Mouse (Mus musculus) MEL (cell line): ENCODE results near the gene Gpatch3. TPM values are rescaled to one million over a fixed set of nuclear protein-coding genes. Genes with fewer than 3 reads are reported as not detected.

Experiments used
- DNase-seq: peaks from one replicate; pipeline ENCODE4 v3.0.0; 2011; ENCODE audit warnings: low read depth, low spot score
- H3K27ac ChIP-seq: 2 replicates; pipeline ENCODE4 v1.5.1; 2012; ENCODE audit warnings: low read depth, mild to moderate bottlenecking, control low read depth, low read length, moderate library complexity; ENCODE audit not compliant: control insufficient read depth
- H3K27me3 ChIP-seq, 2 experiments: fragments of 150-350 bp in 1 of 2; sonication (generic) in 1 of 2; 2 replicates each; pipeline ENCODE4 v1.6.1; 2012; ENCODE audit warnings: low read length in 2 of 2, mild to moderate bottlenecking in 2 of 2, improper control_type of control experiment in 1 of 2, moderate library complexity in 1 of 2; ENCODE audit not compliant: insufficient read depth in 2 of 2, control insufficient read depth in 1 of 2
- H3K36me3 ChIP-seq, 2 experiments: 2 replicates each; pipeline ENCODE4 v1.6.1; 2012 to 2014; ENCODE audit warnings: low read length in 2 of 2, improper control_type of control experiment in 1 of 2, inconsistent platforms in 1 of 2, mild to moderate bottlenecking in 1 of 2; ENCODE audit not compliant: insufficient read depth in 2 of 2, control insufficient read depth in 1 of 2
- H3K4me1 ChIP-seq, 2 experiments: fragments of 150-350 bp in 1 of 2; sonication (generic) in 1 of 2; 2 replicates each; pipeline ENCODE4 v1.6.1; 2012; ENCODE audit warnings: low read length in 2 of 2, improper control_type of control experiment in 1 of 2, mild to moderate bottlenecking in 1 of 2; ENCODE audit not compliant: insufficient read depth in 2 of 2, control insufficient read depth in 1 of 2
- H3K4me3 ChIP-seq, 2 experiments: fragments of 150-350 bp in 1 of 2; sonication (generic) in 1 of 2; 2 replicates each; pipeline ENCODE4 v1.5.1; 2012; ENCODE audit warnings: low read depth in 2 of 2, low read length in 2 of 2, mild to moderate bottlenecking in 2 of 2, moderate library complexity in 2 of 2, control low read depth in 1 of 2, improper control_type of control experiment in 1 of 2; ENCODE audit not compliant: control insufficient read depth in 1 of 2, insufficient read depth in 1 of 2
- H3K79me2 ChIP-seq: 2 replicates; pipeline ENCODE4 v1.6.1; 2012; ENCODE audit warnings: mild to moderate bottlenecking, low read length, moderate library complexity; ENCODE audit not compliant: control insufficient read depth, poor library complexity, insufficient read depth
- H3K9ac ChIP-seq: 2 replicates; pipeline ENCODE4 v1.6.1; 2012; ENCODE audit warnings: low read depth, mild to moderate bottlenecking, control low read depth, low read length, moderate library complexity; ENCODE audit not compliant: control insufficient read depth, poor library complexity, severe bottlenecking
- H3K9me3 ChIP-seq: fragments of 150-350 bp; sonication (generic); replicated peaks from 2 replicates; pipeline ENCODE4 v1.6.1; 2012; ENCODE audit warnings: mild to moderate bottlenecking, low read length, improper control_type of control experiment, moderate library complexity; ENCODE audit not compliant: insufficient read depth
- BHLHE40 ChIP-seq: IDR thresholded peaks from 2 replicates; pipeline ENCODE4 v1.6.1; 2012; ENCODE audit warnings: low read depth, mild to moderate bottlenecking, inconsistent platforms, low read length, improper control_type of control experiment, borderline replicate concordance
- CTCF ChIP-seq, 3 experiments: IDR thresholded peaks in 2 of 3; conservative IDR thresholded peaks in 1 of 3; 2 replicates each; pipeline ENCODE4 v1.5.1; 2011 to 2012; ENCODE audit warnings: low read length in 3 of 3, low read depth in 2 of 3, mild to moderate bottlenecking in 2 of 3, improper control_type of control experiment in 1 of 3, inconsistent platforms in 1 of 3, mixed read lengths in 1 of 3, moderate library complexity in 1 of 3; ENCODE audit not compliant: control insufficient read depth in 1 of 3, insufficient read depth in 1 of 3, poor library complexity in 1 of 3, severe bottlenecking in 1 of 3
- ELF1 ChIP-seq: IDR thresholded peaks from 2 replicates; pipeline ENCODE4 v1.6.1; 2014; ENCODE audit warnings: low read depth, mild to moderate bottlenecking, inconsistent platforms, low read length, improper control_type of control experiment, moderate library complexity
- GATA1 ChIP-seq: IDR thresholded peaks from 2 replicates; pipeline ENCODE4 v1.6.1; 2011; ENCODE audit warnings: low read depth, low read length, improper control_type of control experiment
- JUND ChIP-seq: IDR thresholded peaks from 2 replicates; pipeline ENCODE4 v1.6.1; 2011; ENCODE audit warnings: low read depth, mild to moderate bottlenecking, improper control_type of control experiment, low read length
- KAT2A ChIP-seq: conservative IDR thresholded peaks from 2 replicates; pipeline ENCODE4 v1.6.1; 2012; ENCODE audit warnings: low read depth, low read length, improper control_type of control experiment, inconsistent platforms
- MAFK ChIP-seq: IDR thresholded peaks from 2 replicates; pipeline ENCODE4 v1.6.1; 2011; ENCODE audit warnings: low read depth, mild to moderate bottlenecking, low read length, improper control_type of control experiment, borderline replicate concordance
- MAX ChIP-seq: IDR thresholded peaks from 2 replicates; pipeline ENCODE4 v1.6.1; 2011; ENCODE audit warnings: low read length, improper control_type of control experiment
- MYC ChIP-seq: IDR thresholded peaks from 2 replicates; pipeline ENCODE4 v1.6.1; 2011; ENCODE audit warnings: low read depth, mild to moderate bottlenecking, low read length, improper control_type of control experiment, moderate library complexity
- NELFE ChIP-seq: IDR thresholded peaks from 2 replicates; pipeline ENCODE4 v1.6.1; 2011; ENCODE audit warnings: low read depth, low read length, improper control_type of control experiment
- RCOR1 ChIP-seq: IDR thresholded peaks from 2 replicates; pipeline ENCODE4 v1.6.1; 2012; ENCODE audit warnings: low read depth, mild to moderate bottlenecking, inconsistent platforms, low read length, improper control_type of control experiment
- SMC3 ChIP-seq: IDR thresholded peaks from 2 replicates; pipeline ENCODE4 v1.6.1; 2011; ENCODE audit warnings: low read depth, low read length, improper control_type of control experiment
- TAL1 ChIP-seq: IDR thresholded peaks from 2 replicates; pipeline ENCODE4 v1.6.1; 2012; ENCODE audit warnings: mild to moderate bottlenecking, inconsistent platforms, low read length, moderate library complexity, mixed read lengths
- TCF12 ChIP-seq: IDR thresholded peaks from 2 replicates; pipeline ENCODE4 v1.6.1; 2014; ENCODE audit warnings: low read depth, mild to moderate bottlenecking, inconsistent platforms, low read length, improper control_type of control experiment, moderate library complexity
- USF2 ChIP-seq, 2 experiments: IDR thresholded peaks; 2 replicates each; pipeline ENCODE4 v1.6.1; 2011 to 2012; ENCODE audit warnings: improper control_type of control experiment in 2 of 2, low read length in 2 of 2, borderline replicate concordance in 1 of 2, inconsistent platforms in 1 of 2, low read depth in 1 of 2, mild to moderate bottlenecking in 1 of 2; ENCODE audit not compliant: insufficient read depth in 1 of 2
- ZKSCAN1 ChIP-seq: IDR thresholded peaks from 2 replicates; pipeline ENCODE4 v1.6.1; 2012; ENCODE audit warnings: low read depth, mild to moderate bottlenecking, inconsistent platforms, low read length, improper control_type of control experiment, moderate library complexity
- ZMIZ1 ChIP-seq: IDR thresholded peaks from 2 replicates; pipeline ENCODE4 v1.6.1; 2012; ENCODE audit warnings: low read depth, mild to moderate bottlenecking, inconsistent platforms, low read length, improper control_type of control experiment, moderate library complexity
- ZNF384 ChIP-seq: IDR thresholded peaks from 2 replicates; pipeline ENCODE4 v1.6.1; 2012; ENCODE audit warnings: low read depth, mild to moderate bottlenecking, inconsistent platforms, low read length, improper control_type of control experiment
- polyA plus RNA-seq, 2 experiments: library from polyadenylated mRNA; stranded (reverse) in 1 of 2; unstranded in 1 of 2; fragments of >175 nt in 1 of 2; fragments of >200 nt in 1 of 2; gene quantifications; 2 replicates each; pipeline versions ENCODE4 v1.2.1 to v1.2.4; 2012; ENCODE audit warnings: low replicate concordance in 2 of 2, low read depth in 1 of 2; ENCODE audit not compliant: insufficient read length in 2 of 2, insufficient read depth in 1 of 2, missing spikeins in 1 of 2
- total RNA-seq: library from RNA; depleted of rRNA; stranded (reverse); fragments of 300-350 nt; gene quantifications from 2 replicates; pipeline ENCODE4 v1.2.3, GENCODE M21; 2012

Gpatch3 gene
- total and polyA plus RNA-seq, 3 experiments = 9.8 to 16.5 TPM; not detected in 1

DNA sequence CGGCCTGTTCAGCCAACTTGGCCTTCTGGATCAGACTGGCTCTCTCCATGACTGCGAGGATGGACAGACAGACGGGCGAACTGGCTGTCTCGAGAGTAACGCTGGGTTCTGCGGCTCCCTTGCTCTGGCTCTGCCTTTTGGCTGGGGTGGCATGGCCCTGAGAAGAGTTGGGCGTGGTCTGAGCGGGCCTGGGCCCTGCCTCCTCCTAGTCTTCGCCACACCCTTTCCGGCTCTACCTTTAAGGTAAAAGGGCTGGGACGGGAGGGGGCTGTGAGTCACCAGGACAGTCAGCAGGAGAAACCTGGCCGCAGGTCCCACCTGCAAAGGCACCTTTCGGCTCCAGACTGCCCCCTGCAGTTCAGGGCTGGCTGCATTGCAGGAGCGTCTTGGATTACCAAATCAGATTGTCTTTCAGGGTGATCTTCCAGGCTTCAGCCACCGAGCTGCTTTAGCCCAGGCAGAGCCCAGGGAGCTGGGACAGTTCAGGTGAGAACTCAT lies 27.2 kb downstream of the Gpatch3 start, which contains the start of gene Sfn:
Sfn (minus strand) TSS at position 448 of the 498 bp plus-strand sequence.
- no peak within 1 kb of the TSS for H3K27ac ChIP-seq
- H3K4me1 ChIP-seq = peaks cover 0 to 3% of the 10 kb centered on the region in 2 experiments; a peak in 1 of 4 replicates
- no peak within 1 kb of the TSS for H3K4me3 ChIP-seq
- H3K27me3 ChIP-seq = no peaks in the 10 kb centered on the region
- DNase-seq = no peak
- no peaks in the 10 kb centered on the region for H3K9me3 ChIP-seq
- no peaks in the 10 kb centered on the region; a peak in 1 of 4 replicates for H3K36me3 ChIP-seq
- no peak within 1 kb of the TSS for H3K9ac ChIP-seq
- no peaks in the 10 kb centered on the region; the same call in 1 of the 2 replicates for H3K79me2 ChIP-seq
- TF ChIP-seq GATA1 = no peak
- no peak for TF ChIP-seq ZMIZ1
- peak; percentile 39 to 64 (median 54) for TF ChIP-seq CTCF (IDR thresholded peaks at IDR 0.05 in 2 of 3, conservative IDR thresholded peaks at IDR 0.05 in 1 of 3; ENCODE audit: control insufficient read depth in 1 of 3, insufficient read depth in 1 of 3, low read depth in 2 of 3, low read length in 3 of 3, poor library complexity in 1 of 3, severe bottlenecking in 1 of 3)
- no peak for TF ChIP-seq ZNF384
- TF ChIP-seq MYC = no peak
- no peak for TF ChIP-seq RCOR1
- peak; percentile 25; the same call in 1 of the 2 replicates for TF ChIP-seq SMC3
- no peak for TF ChIP-seq ELF1
- no peak for TF ChIP-seq BHLHE40
- no peak for TF ChIP-seq USF2 (IDR thresholded peaks at IDR 0.05; ENCODE audit: borderline replicate concordance in 1 of 2, insufficient read depth in 1 of 2, low read depth in 1 of 2, low read length in 2 of 2)
- no peak for TF ChIP-seq TCF12
- TF ChIP-seq, all 39 proteins: peak for 2

DNA sequence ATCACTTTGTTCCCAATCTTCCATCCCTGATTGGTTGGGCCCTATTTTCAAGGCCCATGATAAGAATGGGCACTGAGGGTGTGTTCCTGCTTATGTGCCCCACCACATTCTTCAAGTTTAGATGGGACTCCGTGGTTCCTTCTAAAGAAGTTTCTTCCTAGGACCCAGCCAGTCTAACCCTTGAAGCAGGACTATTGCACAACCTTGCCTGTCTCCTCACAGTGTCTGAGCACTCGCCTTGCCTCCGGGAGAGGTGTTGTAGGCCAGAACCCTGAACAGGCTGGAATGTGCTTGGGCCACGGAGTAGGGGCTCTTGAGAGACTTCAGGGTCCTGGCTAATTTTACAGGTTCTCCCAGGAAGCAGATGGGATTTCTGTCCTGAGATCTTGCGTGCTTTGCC lies 28.5 kb downstream of the Gpatch3 start:
- peaks cover 0 to 3% of the 10 kb centered on the region in 2 experiments; a peak in 1 of 4 replicates for H3K4me1 ChIP-seq
- no peak overlapping the region for H3K9ac ChIP-seq
- no peak overlapping the region for H3K27ac ChIP-seq
- TF ChIP-seq NELFE (no peak), CTCF (IDR thresholded peaks at IDR 0.05 in 2 of 3, conservative IDR thresholded peaks at IDR 0.05 in 1 of 3; ENCODE audit: control insufficient read depth in 1 of 3, insufficient read depth in 1 of 3, low read depth in 2 of 3, low read length in 3 of 3, poor library complexity in 1 of 3, severe bottlenecking in 1 of 3) (no peak), BHLHE40 (no peak), MAFK (no peak), TAL1 (no peak), ZNF384 (no peak), KAT2A (no peak), MAX (no peak), ZKSCAN1 (no peak), JUND (no peak)
- no peaks in the 10 kb centered on the region; a peak in 1 of 4 replicates for H3K36me3 ChIP-seq
- no peaks in the 10 kb centered on the region for H3K9me3 ChIP-seq
- no peaks in the 10 kb centered on the region; the same call in 1 of the 2 replicates for H3K79me2 ChIP-seq
- no peaks in the 10 kb centered on the region for H3K27me3 ChIP-seq
- no peak for DNase-seq
- no peak overlapping the region for H3K4me3 ChIP-seq
